8 mouse cellular contexts compared by ENCODE assay signal in genomic region chr5:129725774-129726392, GRCm38 (mm10). TPM values are rescaled to one million over a fixed set of nuclear protein-coding genes. Genes with fewer than 3 reads are reported as not detected.
DNase-seq lines count a peak whose midpoint lies in the region; ATAC-seq lines count a peak whose summit lies in the region.

No protein-coding gene starts in this region.

- 14% methylated on average over 7 of the region's 7 CpGs for WGBS in embryonic facial prominence, embryonic 14.5 days
- WGBS in macrophage (ENCODE audit: missing documents), result 33% methylated on average over 7 of the region's 7 CpGs

- no peaks in the 10 kb centered on the region for H3K9me3 ChIP-seq in embryonic facial prominence, embryonic 14.5 days (ENCODE audit: control insufficient read depth, low read length)

- H3K27me3 ChIP-seq in embryonic facial prominence, embryonic 14.5 days (replicated peaks; ENCODE audit: control insufficient read depth, insufficient read depth, low read length), result no peaks in the 10 kb centered on the region

- peak; percentile 16 for DNase-seq in adrenal gland, adult 2 months
- DNase-seq in adrenal gland, adult 18-20 months (ENCODE audit: low spot score in 2 of 2), result no peak
- peak; percentile 18 for DNase-seq in 3T3-L1 (ENCODE audit: low read depth, low spot score)
- DNase-seq in embryonic facial prominence, embryonic 14.5 days (ENCODE audit: low spot score), result peak; percentile 2
- no peak for DNase-seq in urinary bladder, postnatal 4 days (ENCODE audit: low spot score in 2 of 2)
- DNase-seq in urinary bladder, adult 18-20 months (ENCODE audit: low spot score in 2 of 2), result no peak

- peaks cover 28% of the 10 kb centered on the region for H3K4me1 ChIP-seq in embryonic facial prominence, embryonic 14.5 days (ENCODE audit: control insufficient read depth, insufficient read depth, low read length)

- H3K9ac ChIP-seq in embryonic facial prominence, embryonic 14.5 days (ENCODE audit: low read depth, low read length), result peak overlapping the region; percentile 98

- H3K27ac ChIP-seq in embryonic facial prominence, embryonic 14.5 days (replicated peaks; ENCODE audit: low read depth, low read length), result peak overlapping the region; percentile 95
- H3K27ac ChIP-seq in macrophage, result no peak overlapping the region

- peak overlapping the region; percentile 59 for H3K4me2 ChIP-seq in embryonic facial prominence, embryonic 14.5 days (ENCODE audit: low read depth, low read length)

- H3K4me3 ChIP-seq in embryonic facial prominence, embryonic 14.5 days (ENCODE audit: low read depth, low read length), result peak overlapping the region; percentile 80
- peak overlapping the region; percentile 69 for H3K4me3 ChIP-seq in macrophage (ENCODE audit: inconsistent target)

- no peaks in the 10 kb centered on the region for H3K36me3 ChIP-seq in embryonic facial prominence, embryonic 14.5 days (ENCODE audit: control insufficient read depth, insufficient read depth, low read length)
- H3K36me3 ChIP-seq in macrophage (ENCODE audit: inconsistent target), result no peaks in the 10 kb centered on the region

- ATAC-seq in embryonic facial prominence, embryonic 14.5 days (ENCODE audit: low read depth), result no peak
- peak; percentile 20 for ATAC-seq in inflammation-experienced regulatory T-cells, adult 6 months

- H3K79me2 ChIP-seq in macrophage (ENCODE audit: inconsistent target), result peaks cover 38% of the 10 kb centered on the region; the same call in 1 of the 2 replicates

RNA-seq across cellular contexts. Expression of gene Nipsnap2, which starts 1.0 kb away (rescaled TPM):
- 100 to 1,000 TPM; 121 to 123 TPM for total RNA-seq in adrenal gland, adult 2 months (2021)
- 35.0 and 44.8 TPM in 2 replicates for polyA plus RNA-seq in adrenal gland, adult 2 months (2012; rRNA removed)
- total RNA-seq in adrenal gland, adult 18-20 months (2021), result 100 to 1,000 TPM; 116 to 137 TPM
- polyA plus RNA-seq in embryonic facial prominence, embryonic 14.5 days (2014; fragmentation: Nextera tagmentation; extraction: Ambion mirVana), result 112 and 116 TPM in 2 replicates
- polyA plus RNA-seq in inflammation-experienced regulatory T-cells, adult 6 months (2017; shearing (Covaris generic)), result 10 to 100 TPM; 52.3 to 79.8 (median 79.6) TPM
- total RNA-seq in macrophage (2018; cell fraction: chromatin; rRNA removed), result 10 to 100 TPM; 13.3 to 54.7 (median 41.4) TPM
- total RNA-seq in macrophage (2018; cell fraction: cytosol; rRNA removed), result 10 to 100 TPM; 36.1 to 51.9 (median 44.5) TPM
- total RNA-seq in macrophage (2018; cell fraction: nucleus; rRNA removed), result 10 to 100 TPM; 11.3 to 39.3 (median 26.8) TPM
- polyA plus RNA-seq in macrophage (2018), result 42.7 to 57.0 TPM (median 51.5 TPM) in 3 replicates

RNA-seq across cellular contexts. Expression of gene Mrps17, which starts 10.6 kb away (rescaled TPM):
- 10 to 100 TPM; 88.0 to 94.4 TPM for total RNA-seq in adrenal gland, adult 2 months (2021)
- 52.1 and 61.4 TPM in 2 replicates for polyA plus RNA-seq in adrenal gland, adult 2 months (2012; rRNA removed)
- 10 to 100 TPM; 81.0 to 89.6 TPM for total RNA-seq in adrenal gland, adult 18-20 months (2021)
- polyA plus RNA-seq in embryonic facial prominence, embryonic 14.5 days (2014; fragmentation: Nextera tagmentation; extraction: Ambion mirVana), result 196 and 210 TPM in 2 replicates
- polyA plus RNA-seq in inflammation-experienced regulatory T-cells, adult 6 months (2017; shearing (Covaris generic)), result 100 to 1,000 TPM; 109 to 124 (median 117) TPM
- total RNA-seq in macrophage (2018; cell fraction: chromatin; rRNA removed), result 10 to 100 TPM; 12.8 to 41.7 (median 21.7) TPM
- 10 to 100 TPM; 36.2 to 63.7 (median 47.4) TPM for total RNA-seq in macrophage (2018; cell fraction: cytosol; rRNA removed)
- total RNA-seq in macrophage (2018; cell fraction: nucleus; rRNA removed), result 10 to 100 TPM; 17.7 to 62.9 (median 34.8) TPM
- 39.4 to 79.4 TPM (median 50.8 TPM) in 3 replicates for polyA plus RNA-seq in macrophage (2018)

RNA-seq across cellular contexts. Expression of gene Sept14, which starts 17.6 kb away (rescaled TPM):
- total RNA-seq in adrenal gland, adult 2 months (2021), result under 1 TPM in 1 of 2 experiments, not detected in 1; 0.46 TPM
- polyA plus RNA-seq in adrenal gland, adult 2 months (2012; rRNA removed), result not detected in 2 replicates
- total RNA-seq in adrenal gland, adult 18-20 months (2021), result under 1 TPM; 0.23 to 0.58 TPM
- not detected in 2 replicates for polyA plus RNA-seq in embryonic facial prominence, embryonic 14.5 days (2014; fragmentation: Nextera tagmentation; extraction: Ambion mirVana)
- not detected for polyA plus RNA-seq in inflammation-experienced regulatory T-cells, adult 6 months (2017; shearing (Covaris generic))
- not detected for total RNA-seq in macrophage (2018; cell fraction: chromatin; rRNA removed)
- not detected for total RNA-seq in macrophage (2018; cell fraction: cytosol; rRNA removed)
- not detected for total RNA-seq in macrophage (2018; cell fraction: nucleus; rRNA removed)
- not detected in 3 replicates for polyA plus RNA-seq in macrophage (2018)

RNA-seq across cellular contexts. Expression of gene Zfp11, which starts 56.0 kb away (rescaled TPM):
- 1 to 10 TPM; 2.5 to 4.1 TPM for total RNA-seq in adrenal gland, adult 2 months (2021)
- 0.89 and 0.94 TPM in 2 replicates for polyA plus RNA-seq in adrenal gland, adult 2 months (2012; rRNA removed)
- total RNA-seq in adrenal gland, adult 18-20 months (2021), result 1 to 10 TPM; 2.3 to 2.8 TPM
- 3.8 and 4.2 TPM in 2 replicates for polyA plus RNA-seq in embryonic facial prominence, embryonic 14.5 days (2014; fragmentation: Nextera tagmentation; extraction: Ambion mirVana)
- 1 to 10 TPM; 4.6 to 5.1 (median 4.8) TPM for polyA plus RNA-seq in inflammation-experienced regulatory T-cells, adult 6 months (2017; shearing (Covaris generic))
- total RNA-seq in macrophage (2018; cell fraction: chromatin; rRNA removed), result 1 to 10 TPM in 21 of 26 experiments, under 1 TPM in 5; 0.37 to 6.3 (median 2.1) TPM
- total RNA-seq in macrophage (2018; cell fraction: cytosol; rRNA removed), result 1 to 10 TPM in 17 of 26 experiments, under 1 TPM in 9; 0.33 to 2.3 (median 1.5) TPM
- total RNA-seq in macrophage (2018; cell fraction: nucleus; rRNA removed), result 1 to 10 TPM in 19 of 26 experiments, under 1 TPM in 7; 0.36 to 7.7 (median 1.8) TPM
- 0.86 to 2.6 TPM (median 2.2 TPM) in 3 replicates for polyA plus RNA-seq in macrophage (2018)

Comparison
In these comparisons a context has a peak if more than half of its experiments do, and no peak if none do; other contexts are left out.
1. DNase-seq: peak in adrenal gland, adult 2 months (single experiment), 3T3-L1 (single experiment) and embryonic facial prominence, embryonic 14.5 days (single experiment); none in adrenal gland, adult 18-20 months (0 of 2), urinary bladder, postnatal 4 days (0 of 2) and urinary bladder, adult 18-20 months (0 of 2).